Mouse (Mus musculus) heart, adult 18-20 months (tissue): ENCODE measurements around the gene Celsr2. TPM values are rescaled to one million over a fixed set of nuclear protein-coding genes. Genes with fewer than 3 reads are reported as not detected.

Source experiments
- DNase-seq, 2 experiments: peaks; one replicate each; pipeline ENCODE4 v3.0.0; 2021 to 2022; ENCODE audit warnings: mixed read lengths in 1 of 2
- total RNA-seq, 2 experiments: library from RNA; stranded (reverse); gene quantifications; 2 replicates each; pipeline ENCODE4 v1.2.3; 2021

The Celsr2 gene
- total RNA-seq, 2 experiments from 2014 or later, result 5.9 to 9.5 TPM

DNA sequence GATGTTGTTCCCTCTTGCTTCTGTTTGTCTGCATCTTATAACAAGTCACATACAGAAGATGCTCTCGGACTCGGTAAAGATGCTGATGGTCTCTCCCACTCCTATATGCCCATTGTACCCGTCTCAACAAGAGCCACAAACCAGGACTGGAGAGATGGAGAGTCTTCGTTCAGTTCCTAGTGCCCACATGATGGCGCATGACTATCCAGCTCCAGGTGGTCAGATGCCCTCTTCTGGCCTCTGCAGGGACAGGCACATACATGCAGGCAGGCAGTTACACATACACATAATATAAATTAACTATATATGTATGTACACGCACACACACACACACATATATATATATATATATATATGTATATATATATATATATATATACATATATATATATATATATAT lies 34.7 kb downstream of the Celsr2 start:
- no peak for DNase-seq

DNA sequence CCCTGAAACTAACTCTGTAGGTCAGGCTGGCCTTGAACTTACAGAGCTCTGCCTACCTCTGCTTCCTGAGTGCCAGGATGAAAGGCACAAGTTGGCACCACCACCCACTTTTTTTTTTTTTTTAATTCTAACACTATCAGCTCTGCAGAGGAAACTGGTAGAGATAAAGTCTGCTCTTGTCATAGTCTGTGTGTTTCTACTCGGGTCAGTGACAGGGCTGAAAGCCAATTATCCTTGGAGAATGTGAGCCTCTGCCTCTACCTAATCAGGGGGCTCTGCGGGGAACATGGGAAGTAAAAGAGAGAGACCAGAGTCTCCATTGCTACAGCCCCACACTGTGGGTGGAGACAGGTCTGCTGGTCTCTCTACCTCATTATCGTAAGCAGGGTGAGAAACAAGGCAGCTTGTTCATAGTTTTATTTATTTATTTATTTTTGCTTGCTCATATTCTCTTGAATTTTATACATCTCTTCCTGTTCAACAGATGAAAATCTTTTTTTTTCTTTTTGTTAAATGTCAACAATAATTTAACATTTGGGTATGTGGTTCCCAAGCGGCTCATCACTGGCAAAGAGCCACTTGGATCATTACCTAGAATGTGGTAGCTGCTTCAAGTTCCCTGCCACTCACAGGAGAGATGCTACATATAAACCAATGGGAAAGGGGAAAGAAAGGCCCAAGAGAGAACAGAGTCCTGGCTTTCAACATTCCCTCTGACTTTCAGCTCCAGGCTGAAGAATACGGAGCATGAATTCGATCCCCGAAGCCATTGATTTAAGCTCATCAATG lies 36.3 kb downstream of the Celsr2 start:
- DNase-seq, result no peak

DNA sequence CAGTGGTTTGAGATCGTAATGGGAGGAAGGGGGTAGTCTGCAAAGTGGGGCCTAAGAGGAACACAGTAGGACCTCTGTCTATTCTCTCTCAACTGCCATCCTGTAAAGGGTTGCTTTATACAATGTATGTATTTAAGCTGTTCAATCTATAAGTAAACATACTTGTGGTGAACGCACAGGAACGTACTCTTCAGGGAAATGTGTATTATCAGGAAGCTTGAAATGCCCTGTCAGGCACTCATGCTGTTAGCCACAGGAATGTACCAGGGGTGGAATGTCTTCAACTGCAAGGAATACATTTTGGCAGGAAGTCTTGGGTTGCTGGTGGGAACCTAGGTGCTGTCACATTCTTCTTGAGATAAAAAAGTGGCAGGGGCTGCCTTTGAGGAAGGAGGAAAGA lies 42.7 kb downstream of the Celsr2 start:
- no peak for DNase-seq

DNA sequence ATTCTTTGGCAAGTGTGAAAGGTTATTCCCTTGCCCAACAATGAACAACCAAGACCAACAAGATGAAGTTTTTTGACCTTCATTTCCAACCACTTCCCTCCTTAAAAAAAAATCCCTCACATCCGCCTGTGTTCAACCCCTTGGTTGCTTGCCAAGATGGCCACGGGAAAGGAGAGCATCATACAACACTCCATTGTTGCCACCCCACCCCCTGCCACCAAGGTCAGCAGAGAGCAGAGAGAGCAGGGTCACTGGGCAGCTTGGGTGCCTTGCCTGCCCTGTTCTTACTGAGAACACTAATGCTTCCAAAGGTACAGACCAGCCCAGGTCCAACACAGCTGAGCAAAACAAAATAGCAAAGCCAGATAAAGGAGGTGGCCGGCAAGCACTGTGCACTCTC lies 43.1 kb downstream of the Celsr2 start:
- DNase-seq, result no peak

DNA sequence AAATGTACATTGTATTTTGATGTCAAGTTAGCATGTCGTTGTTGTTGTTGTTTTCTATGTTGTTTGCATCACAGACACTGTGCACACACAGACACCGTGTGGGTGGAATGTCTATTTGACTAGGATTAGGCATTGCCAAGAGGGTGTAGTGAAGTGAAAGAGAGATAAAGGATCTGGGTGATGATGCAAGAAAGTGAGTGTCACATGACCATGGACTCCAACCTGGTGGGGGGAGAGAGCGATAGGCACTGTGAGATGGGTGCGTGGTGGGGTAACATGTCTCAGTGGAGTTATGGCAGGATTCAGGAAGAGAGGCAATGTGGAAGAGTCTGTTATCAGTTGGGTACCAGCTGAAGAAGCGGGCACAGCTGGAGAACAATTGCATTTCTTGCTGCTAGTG lies 46.6 kb downstream of the Celsr2 start:
- DNase-seq, result no peak

DNA sequence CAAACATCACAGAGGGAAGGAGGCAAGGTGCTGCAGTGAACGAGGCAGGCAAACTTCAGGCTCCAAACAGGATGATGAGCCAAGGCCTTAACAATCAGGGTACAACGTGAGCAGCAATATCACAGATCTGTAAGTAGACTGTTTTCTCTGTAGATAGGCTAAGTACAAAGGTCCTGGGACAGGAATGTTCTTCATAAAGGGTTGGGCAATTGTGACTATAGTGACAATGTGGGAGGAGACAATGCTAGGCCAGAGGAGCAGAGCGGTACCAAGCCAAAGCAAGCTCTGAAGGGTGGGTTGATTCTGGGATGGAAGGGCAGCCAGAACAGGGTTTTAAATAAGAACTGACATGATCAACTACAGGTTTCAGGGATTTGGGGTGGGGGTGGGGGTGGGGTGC lies 47.5 kb downstream of the Celsr2 start:
- DNase-seq, result no peak

- no peak for DNase-seq
Observed at GRCm38 (mm10) chr3:108367173-108367572, 48.2 kb downstream of the Celsr2 start.

- no peak for DNase-seq
Observed at GRCm38 (mm10) chr3:108364270-108364995, 50.9 kb downstream of the Celsr2 start, which contains the start of gene Mybphl. TSS of gene Mybphl (plus strand) at chr3:108364911.

DNA sequence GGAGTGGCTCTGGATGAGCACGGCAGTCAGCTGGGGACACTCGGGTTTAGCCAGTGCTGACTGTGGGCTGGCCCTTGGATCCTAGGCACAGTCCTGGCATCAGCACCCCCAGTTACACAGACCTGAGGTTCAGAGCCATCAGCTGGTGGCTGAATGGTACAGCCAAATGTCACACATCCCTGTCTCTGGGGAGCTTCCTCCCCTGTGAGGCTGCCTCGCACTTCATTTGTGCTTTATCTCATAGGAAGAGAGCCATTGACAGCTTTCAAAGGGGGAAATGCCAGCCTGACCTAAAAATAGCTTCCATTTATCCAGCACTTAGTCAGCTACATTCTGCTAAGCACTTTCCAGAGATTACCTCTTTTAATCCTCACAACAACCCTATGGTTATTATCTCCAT lies 51.7 kb downstream of the Celsr2 start:
- peak; percentile 28 to 59 for DNase-seq

DNA sequence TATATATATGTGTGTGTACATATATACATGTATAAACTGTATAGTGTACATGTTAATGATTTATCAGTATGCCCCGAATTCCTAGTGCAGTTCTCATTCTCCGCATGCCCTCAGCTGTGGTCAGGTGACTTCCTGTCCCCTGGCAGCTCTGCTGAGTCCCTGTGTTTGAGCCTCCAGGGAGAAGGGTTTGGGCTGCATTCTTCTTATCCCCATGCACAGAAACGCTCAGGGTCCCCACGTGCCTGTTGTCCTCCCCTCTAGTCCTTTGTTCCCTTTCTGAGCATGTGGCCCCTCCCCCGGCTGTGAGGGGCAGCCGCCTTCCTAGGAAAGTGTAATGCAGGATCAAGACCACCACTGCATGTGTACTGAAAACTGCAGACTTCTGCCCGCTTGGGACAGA lies 54.5 kb downstream of the Celsr2 start:
- DNase-seq, result no peak

GRCm38 (mm10) chr3:108358445-108358844 lies 56.9 kb downstream of the Celsr2 start:
- DNase-seq, result no peak

DNA sequence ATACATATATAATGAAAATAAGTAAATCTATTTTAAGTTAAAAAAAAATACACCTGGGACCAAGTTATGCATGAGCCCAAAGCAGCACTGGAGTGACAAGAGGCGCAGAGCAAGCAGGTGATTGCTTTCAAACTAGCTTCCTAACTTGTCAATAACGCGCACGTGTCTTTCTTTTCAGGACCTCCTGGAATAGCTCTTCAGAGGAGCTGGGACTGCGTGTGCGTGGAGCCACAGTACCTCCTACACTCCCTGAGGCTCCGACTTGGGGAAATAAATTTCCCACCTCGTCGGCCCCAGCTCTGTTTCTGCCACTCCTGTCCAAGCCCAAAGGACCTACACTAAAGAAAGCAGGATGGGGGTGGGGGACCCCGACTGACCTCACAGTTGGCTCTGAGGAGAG lies 58.3 kb downstream of the Celsr2 start:
- no peak for DNase-seq

DNA sequence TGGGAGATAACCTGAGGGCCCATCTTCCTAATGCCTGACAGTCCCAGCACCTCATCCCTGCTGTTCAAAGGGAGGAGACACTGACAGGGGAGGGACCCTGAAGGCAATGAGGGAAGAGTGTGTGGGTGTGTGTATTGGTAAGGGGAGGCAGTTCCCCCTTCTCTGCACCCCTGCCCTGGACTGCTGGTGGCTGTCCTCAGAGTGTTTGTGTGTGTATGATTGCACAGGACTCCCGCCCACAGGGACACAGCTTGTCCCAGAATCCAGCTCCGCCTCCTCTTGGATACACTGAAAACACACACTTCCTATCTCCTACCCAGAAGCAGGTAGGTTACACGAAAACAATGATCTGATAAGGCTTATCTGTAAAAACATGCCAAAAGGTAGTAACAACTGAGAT lies 60.1 kb downstream of the Celsr2 start:
- no peak for DNase-seq

- no peak for DNase-seq
Observed at GRCm38 (mm10) chr3:108348376-108348775, 67.0 kb downstream of the Celsr2 start.

GRCm38 (mm10) chr3:108345855-108346254 lies 69.5 kb downstream of the Celsr2 start:
- DNase-seq, result no peak

- DNase-seq, result no peak
Observed at GRCm38 (mm10) chr3:108342185-108342584, 73.2 kb downstream of the Celsr2 start.

DNA sequence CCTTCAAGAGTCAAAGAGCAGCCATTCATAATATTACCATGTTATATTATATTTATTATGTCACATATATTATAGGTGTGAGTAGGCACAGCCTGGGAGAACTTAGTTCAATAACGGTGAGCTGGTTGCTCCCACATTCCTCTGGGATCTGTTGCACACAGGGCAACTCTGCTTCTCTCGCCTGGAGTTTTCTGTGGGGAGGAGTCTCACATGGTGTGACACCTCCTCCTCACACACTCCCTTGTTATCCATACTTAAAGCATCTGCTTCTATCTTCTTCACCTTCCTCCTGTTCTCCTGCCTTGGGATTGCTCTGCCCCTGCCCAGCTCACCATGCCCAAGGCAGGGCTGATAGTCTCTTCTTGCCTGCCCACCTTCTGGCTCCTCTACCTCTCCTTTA lies 74.3 kb downstream of the Celsr2 start:
- DNase-seq, result no peak

Other genes starting within 250 kb of the Celsr2 start
- 10 to 100 TPM; 18.2 to 19.4 TPM for gene Amigo1, start 229.2 kb downstream of the Celsr2 start, total RNA-seq
- 1 to 10 TPM; 5.2 to 5.3 TPM for gene Cyb561d1, start 214.3 kb downstream of the Celsr2 start, total RNA-seq
- gene Atxn7l2, start 204.6 kb downstream of the Celsr2 start, total RNA-seq, result 1 to 10 TPM; 2.2 to 2.6 TPM
- 1 to 10 TPM; 2.1 to 2.5 TPM for gene Sypl2, start 188.9 kb downstream of the Celsr2 start, total RNA-seq
- gene Psma5, start 158.6 kb downstream of the Celsr2 start, total RNA-seq, result 10 to 100 TPM; 55.0 to 59.5 TPM
- 10 to 100 TPM; 18.1 to 25.7 TPM for gene Sort1, start 131.5 kb downstream of the Celsr2 start, total RNA-seq
- gene Mybphl, start 50.6 kb downstream of the Celsr2 start, total RNA-seq, result 10 to 100 TPM; 49.7 to 55.1 TPM
- under 1 TPM in 1 of 2 experiments, not detected in 1; 0.33 TPM for gene Psrc1, start 31.7 kb downstream of the Celsr2 start, total RNA-seq
- 10 to 100 TPM; 80.2 to 89.6 TPM for gene Sars, start 29.7 kb upstream of the Celsr2 start, total RNA-seq
- gene 1700013F07Rik, start 118.6 kb upstream of the Celsr2 start, total RNA-seq, result not detected
- gene 5330417C22Rik, start 121.0 kb upstream of the Celsr2 start, total RNA-seq, result 1 to 10 TPM in 1 of 2 experiments, under 1 TPM in 1; 0.30 to 1.6 TPM
- gene Tmem167b, start 146.9 kb upstream of the Celsr2 start, total RNA-seq, result 10 to 100 TPM; 30.4 to 30.6 TPM
- 10 to 100 TPM; 14.9 to 15.5 TPM for gene Taf13, start 156.1 kb upstream of the Celsr2 start, total RNA-seq
- 10 to 100 TPM in 1 of 2 experiments, 1 to 10 TPM in 1; 9.5 to 10.6 TPM for gene Wdr47, start 175.7 kb upstream of the Celsr2 start, total RNA-seq
- gene Clcc1, start 238.4 kb upstream of the Celsr2 start, total RNA-seq, result 10 to 100 TPM; 49.2 to 50.0 TPM